Mouse (Mus musculus) urinary bladder, adult 2 months (tissue): Measurements from ENCODE around the gene Atf6. TPM values are rescaled to one million over a fixed set of nuclear protein-coding genes. Genes with fewer than 3 reads are reported as not detected.

Experiments
- DNase-seq: peaks from one replicate; pipeline ENCODE4 v3.0.0; 2022; ENCODE audit warnings: low spot score
- polyA plus RNA-seq: library from polyadenylated mRNA; depleted of rRNA; stranded (reverse); fragments of >200 nt; gene quantifications from 2 replicates; pipeline ENCODE4 v1.2.3, GENCODE M21; 2012

Atf6 gene
- polyA plus RNA-seq, 1 experiment = 12.6 TPM

GRCm38 (mm10) chr1:170845448-170846307 lies 21.9 kb downstream of the Atf6 start:
- no peak for DNase-seq

- DNase-seq = no peak
These were observed 23.2 kb downstream of the Atf6 start for GRCm38 (mm10) chr1:170844380-170844779.

GRCm38 (mm10) chr1:170839685-170840084 lies 27.9 kb downstream of the Atf6 start:
- no peak for DNase-seq

- DNase-seq = no peak
These were observed 32.8 kb downstream of the Atf6 start for GRCm38 (mm10) chr1:170834756-170835155.

GRCm38 (mm10) chr1:170829781-170830180 lies 37.8 kb downstream of the Atf6 start:
- no peak for DNase-seq

GRCm38 (mm10) chr1:170829344-170829743 lies 38.2 kb downstream of the Atf6 start:
- DNase-seq = no peak

GRCm38 (mm10) chr1:170820103-170820814 lies 47.3 kb downstream of the Atf6 start:
- DNase-seq = no peak

GRCm38 (mm10) chr1:170815287-170816004 lies 52.1 kb downstream of the Atf6 start:
- DNase-seq = no peak

- no peak for DNase-seq
These were observed 54.7 kb downstream of the Atf6 start for GRCm38 (mm10) chr1:170812822-170813221.

GRCm38 (mm10) chr1:170807600-170808270 lies 59.8 kb downstream of the Atf6 start:
- DNase-seq = no peak

GRCm38 (mm10) chr1:170804721-170805120 lies 62.9 kb downstream of the Atf6 start:
- DNase-seq = no peak

- DNase-seq = no peak
These were observed 64.9 kb downstream of the Atf6 start for GRCm38 (mm10) chr1:170802669-170803068.

- no peak for DNase-seq
These were observed 66.9 kb downstream of the Atf6 start for GRCm38 (mm10) chr1:170800694-170801093.

GRCm38 (mm10) chr1:170795741-170796347 lies 71.7 kb downstream of the Atf6 start:
- DNase-seq = no peak

GRCm38 (mm10) chr1:170791542-170791941 lies 76.0 kb downstream of the Atf6 start:
- no peak for DNase-seq

GRCm38 (mm10) chr1:170791001-170791400 lies 76.6 kb downstream of the Atf6 start:
- DNase-seq = no peak

GRCm38 (mm10) chr1:170787643-170788042 lies 79.9 kb downstream of the Atf6 start:
- no peak for DNase-seq

GRCm38 (mm10) chr1:170786570-170787341 lies 80.8 kb downstream of the Atf6 start:
- no peak for DNase-seq

GRCm38 (mm10) chr1:170777688-170778087 lies 89.9 kb downstream of the Atf6 start:
- DNase-seq = no peak

GRCm38 (mm10) chr1:170774431-170774830 lies 93.1 kb downstream of the Atf6 start:
- no peak for DNase-seq

- no peak for DNase-seq
These were observed 94.1 kb downstream of the Atf6 start for GRCm38 (mm10) chr1:170773506-170773905.
